Mouse (Mus musculus): Measurements from ENCODE around the gene Csrp3.

Csrp3 gene

DNA sequence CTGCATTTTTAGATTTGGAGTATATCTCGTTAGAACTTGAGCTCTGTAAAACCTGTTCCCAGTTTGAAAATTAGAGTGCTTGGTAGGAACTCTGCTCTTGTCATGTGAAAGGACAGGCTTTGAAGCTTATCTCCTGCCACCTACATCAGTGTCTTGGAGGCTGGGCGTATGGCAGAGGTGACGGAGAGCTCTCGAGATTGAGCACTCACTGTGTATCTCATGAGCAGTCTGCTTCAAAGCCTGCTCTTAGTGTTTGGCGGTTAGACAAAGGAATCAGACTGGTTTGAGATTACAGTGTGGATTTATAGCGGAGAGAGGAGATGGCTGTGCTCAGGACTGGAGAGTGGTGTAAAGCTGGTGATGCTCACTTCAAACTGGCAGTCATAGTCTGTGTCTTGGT, 22.7 kb downstream of the Csrp3 start:
- no peak for DNase-seq

DNA sequence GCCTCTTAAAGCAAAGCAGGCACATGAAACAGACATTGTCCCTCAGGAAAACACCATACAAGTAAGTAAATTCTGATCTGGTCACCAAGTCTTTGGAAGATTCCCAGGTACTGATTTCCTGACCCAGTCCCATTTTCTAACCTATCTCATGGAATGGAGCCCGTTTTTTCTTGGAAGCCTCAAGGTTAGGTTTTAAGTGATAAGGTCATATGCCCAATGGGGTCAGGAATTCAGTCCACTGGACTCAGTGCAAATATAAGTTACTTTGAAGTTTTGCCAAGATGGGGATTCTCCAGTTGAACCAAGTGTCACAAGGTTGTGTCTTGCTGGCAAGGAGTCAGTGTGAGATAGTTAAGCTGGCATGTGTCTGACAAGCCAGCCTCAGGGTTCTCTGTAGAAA, 23.2 kb downstream of the Csrp3 start:
- no peak for DNase-seq

DNA sequence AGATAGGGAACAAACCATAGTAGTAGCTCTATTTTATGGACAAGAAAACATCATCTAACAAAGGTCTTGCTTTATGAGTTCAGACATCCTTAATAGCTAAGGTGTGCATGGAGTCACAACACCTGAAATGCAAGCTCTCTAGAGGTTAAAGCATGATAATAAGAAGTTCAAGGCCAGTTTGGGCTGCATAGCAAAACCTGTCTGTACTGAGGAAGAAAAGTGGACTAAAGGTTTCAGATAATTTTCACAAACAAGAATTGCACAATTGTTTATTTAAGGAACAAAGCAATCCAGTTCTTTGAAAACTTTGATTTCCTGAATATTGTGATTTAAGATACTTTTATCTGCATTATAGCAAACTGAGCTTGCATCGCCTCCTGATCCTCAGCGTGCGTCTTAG, 24.2 kb downstream of the Csrp3 start:
- DNase-seq, result no peak

DNA sequence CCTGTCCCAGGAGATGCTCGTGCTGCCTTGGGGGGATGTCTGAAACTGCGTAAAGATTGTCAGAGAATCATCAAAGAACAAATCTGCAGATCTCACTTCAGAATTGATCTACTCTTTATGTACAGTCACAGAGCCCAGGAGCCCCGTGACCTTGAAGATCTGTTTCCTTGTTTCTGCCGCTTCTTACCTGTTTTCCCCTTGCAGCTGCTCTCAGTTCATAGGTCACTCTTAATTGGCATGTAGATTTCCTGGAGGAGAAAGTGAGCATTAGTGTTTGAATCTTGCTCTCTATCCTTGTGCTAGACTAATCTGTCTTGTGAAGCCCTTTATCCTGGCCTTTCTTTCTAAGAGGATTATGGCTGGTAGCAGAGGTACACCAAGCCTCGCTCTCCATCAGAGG, 26.2 kb downstream of the Csrp3 start:
- DNase-seq, result no peak

DNA sequence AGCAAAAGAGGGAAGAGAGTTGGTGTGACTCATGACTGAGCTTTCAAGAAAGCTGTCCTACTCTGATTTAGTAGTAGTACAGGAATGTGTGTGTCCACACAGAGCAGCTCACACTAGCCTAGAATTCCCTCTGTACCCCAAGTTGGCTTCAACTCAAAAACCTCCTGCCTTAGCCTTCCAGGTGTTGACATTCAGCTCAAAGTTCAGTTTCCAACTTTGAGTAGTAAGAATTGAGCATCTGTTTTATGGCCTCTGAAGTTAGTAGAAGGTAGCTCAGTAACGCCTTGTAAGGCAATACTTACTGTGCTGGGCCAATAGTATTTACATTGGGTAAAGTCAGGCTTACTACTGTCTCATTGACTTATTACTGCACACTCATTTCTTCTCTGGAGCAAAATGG, 34.2 kb downstream of the Csrp3 start:
- no peak for DNase-seq

DNA sequence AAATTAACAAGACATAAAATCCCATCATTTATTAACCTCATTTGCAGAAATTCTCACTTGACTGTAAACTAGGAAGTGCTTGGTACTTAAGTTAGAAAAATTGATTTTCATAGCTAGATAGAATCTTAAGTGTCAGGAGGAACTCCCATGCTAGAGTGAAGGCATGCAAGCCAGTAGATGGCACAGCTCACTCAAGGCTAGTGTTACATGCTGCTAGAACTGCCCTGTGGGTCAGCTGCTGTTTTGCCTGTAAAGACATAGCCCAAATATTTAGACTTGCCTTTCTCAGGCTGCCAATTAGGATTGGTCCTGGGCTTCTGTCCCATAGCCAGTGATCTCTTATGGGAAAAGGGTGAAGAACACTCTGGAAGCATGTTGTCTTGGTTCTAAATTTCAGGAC, 35.5 kb downstream of the Csrp3 start:
- no peak for DNase-seq

DNA sequence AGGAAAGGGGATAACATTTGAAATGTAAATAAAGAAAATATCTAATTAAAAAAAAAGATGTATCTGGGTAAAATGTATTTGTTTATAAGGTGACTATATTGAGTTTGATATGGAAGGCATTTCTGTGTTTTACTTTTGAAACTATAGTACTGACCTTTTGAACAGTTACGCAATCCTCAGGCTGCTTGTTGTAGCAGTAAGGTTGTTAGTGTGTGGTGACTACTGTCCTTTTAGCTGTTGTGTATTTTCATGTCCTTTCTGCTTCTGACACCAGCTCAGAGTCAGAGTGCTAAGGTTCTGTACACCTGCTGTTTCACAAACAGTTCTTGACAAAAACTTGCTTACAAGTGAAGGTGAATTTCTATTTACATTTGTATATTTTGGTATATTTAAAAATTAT, 37.2 kb downstream of the Csrp3 start:
- DNase-seq, result no peak

DNA sequence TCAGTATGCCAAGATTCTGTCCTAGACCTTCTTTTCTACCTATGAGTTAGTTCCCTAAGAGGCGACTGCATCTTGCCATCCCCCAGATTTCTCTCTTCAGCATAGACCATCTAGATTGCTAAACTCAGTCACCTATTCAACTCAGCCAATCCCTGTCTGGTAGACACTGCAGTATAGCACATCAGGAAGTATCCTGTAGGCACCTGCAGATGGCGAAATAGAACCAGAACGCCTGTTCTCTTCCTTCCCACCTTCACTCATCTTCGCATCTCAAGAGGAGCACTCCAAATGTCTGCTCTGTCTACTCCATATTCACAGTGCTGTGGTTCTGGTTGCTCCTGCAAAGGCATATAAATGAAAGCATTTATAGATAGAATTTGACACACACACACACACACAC, 41.2 kb downstream of the Csrp3 start:
- DNase-seq, result no peak

DNA sequence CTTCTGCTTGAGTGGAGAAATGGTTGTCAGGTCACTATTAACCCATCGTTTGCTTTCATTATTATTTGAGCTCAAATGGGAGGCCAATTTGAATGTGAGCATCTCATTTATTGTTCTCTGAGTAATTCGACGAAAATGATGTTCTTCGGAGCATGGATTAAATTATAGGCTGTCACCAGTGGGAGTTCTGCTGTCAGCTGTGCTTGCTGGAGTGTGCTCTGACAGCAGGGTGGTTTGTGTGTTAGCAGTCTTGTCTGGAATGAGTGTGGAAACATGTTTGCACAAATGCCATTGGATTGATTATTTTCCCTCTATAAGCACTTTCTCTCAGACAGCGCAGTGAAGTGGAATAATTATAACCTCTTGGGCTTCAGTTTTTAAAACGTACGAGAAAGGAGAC, 44.5 kb downstream of the Csrp3 start:
- no peak for DNase-seq

DNA sequence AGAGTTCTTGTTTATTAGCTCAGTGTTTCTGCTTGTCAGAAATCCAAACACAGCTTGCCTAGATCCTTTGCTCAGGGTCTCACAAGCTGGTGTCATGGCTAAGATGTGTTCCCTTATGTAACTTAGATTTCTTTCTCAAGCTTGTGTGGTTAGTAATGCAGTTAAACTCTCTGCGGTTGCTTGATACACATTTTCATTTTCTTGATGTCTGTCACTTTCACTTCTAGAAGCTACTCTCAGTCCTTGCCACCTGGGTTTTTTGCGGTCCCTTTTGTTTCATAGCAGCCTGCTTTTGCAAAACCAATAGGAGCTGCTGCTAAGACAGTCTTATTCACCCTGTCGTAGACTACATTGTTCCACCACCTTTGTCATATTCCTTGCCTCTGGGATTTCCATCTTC, 52.7 kb downstream of the Csrp3 start:
- DNase-seq, result no peak

DNA sequence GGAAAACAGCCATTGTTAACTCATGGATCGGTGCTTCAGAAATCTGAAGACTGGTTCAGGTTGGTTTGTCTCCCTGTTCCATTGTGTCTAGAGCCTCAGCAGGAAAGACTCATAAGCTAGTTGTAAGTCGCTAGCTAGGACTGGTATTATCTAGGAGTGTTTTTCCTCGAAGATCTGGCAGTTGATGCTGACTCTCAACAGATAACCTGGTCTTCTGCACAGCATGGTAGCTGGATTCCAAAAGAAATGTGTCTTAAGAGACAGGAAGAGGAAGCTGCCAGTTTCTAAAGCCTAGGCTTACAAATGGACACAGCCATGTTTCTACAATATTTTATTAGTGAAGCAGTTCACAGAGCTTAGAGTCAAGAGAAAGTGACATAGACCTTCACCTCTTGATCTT, 56.4 kb downstream of the Csrp3 start:
- no peak for DNase-seq

DNA sequence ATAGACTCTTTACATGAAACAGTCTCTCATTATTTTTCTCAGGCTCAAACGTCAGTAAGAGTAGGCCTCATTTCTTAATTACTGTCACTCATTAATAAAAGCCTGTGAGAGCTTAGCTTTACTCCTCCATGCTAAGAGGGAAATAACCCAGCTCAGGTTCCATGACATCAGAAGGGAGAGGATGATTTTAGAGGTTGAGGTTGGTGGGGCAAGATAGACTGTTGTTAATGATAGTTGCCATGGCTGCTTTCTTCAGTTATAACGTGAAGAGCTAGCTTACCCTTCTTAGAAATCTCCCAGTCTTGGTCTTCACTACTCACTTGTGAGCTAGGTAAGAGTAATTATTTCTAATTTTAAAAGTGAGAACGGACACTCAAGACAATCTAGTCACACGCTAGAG, 57.7 kb downstream of the Csrp3 start:
- no peak for DNase-seq

DNA sequence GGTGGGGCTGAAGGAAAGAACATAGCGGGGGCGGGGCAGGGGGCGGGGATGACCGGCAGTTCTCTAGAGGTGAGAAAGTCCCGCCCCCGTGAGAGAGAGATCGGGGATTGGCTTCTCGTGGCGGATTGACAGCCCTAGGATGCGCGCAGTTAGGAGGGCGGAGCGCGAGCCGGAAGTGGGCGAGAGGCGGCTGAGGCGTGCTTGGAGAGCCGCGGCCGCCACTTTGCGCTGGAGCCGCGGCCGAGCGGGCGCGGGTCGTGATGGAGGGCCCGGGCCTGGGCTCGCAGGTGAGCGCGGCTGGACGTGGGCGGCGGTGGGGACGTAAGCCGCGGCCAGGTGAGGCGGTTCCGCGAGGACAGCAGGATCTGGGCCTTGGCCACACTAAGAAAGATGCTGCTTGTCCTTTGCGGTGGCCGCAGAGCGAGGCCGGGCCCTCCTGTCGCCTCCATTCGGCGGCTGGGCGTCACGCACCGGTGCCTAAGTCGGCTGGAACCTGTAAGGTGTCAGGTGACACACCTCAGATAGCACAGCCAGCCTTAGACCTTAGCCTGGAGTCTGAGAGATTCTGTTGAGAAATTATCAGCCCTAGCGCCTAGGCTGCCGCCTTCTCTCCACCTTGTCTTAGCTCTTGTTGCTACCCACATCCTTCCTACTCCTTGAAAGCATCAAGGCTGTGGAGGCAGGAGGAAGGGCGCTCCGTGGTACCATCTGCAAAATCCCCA, 58.8 kb downstream of the Csrp3 start, which contains the start of gene Zdhhc13:
Zdhhc13 (plus strand) TSS at position 153 of the 722 bp plus-strand sequence.
- peak; percentile 90 for DNase-seq

DNA sequence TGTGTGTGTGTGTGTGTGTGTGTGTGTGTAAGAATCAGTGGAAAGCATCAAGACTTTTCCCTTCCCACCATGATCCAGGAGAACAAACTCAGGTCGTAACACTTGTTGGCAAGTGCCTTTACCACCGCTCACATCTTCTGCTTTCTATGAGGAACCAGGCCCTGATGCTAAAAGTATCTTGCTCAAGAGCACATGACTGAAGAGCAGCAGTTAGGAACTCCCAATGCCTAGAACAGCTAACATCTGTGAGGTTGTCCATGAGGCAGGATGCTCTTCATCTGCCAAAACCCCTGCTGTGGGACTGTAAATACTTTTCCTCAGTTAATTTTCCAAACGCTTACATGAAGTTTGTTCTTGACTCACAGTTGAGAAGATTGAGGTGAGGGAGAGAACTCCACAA, 59.5 kb downstream of the Csrp3 start:
- DNase-seq, result peak; percentile 28

DNA sequence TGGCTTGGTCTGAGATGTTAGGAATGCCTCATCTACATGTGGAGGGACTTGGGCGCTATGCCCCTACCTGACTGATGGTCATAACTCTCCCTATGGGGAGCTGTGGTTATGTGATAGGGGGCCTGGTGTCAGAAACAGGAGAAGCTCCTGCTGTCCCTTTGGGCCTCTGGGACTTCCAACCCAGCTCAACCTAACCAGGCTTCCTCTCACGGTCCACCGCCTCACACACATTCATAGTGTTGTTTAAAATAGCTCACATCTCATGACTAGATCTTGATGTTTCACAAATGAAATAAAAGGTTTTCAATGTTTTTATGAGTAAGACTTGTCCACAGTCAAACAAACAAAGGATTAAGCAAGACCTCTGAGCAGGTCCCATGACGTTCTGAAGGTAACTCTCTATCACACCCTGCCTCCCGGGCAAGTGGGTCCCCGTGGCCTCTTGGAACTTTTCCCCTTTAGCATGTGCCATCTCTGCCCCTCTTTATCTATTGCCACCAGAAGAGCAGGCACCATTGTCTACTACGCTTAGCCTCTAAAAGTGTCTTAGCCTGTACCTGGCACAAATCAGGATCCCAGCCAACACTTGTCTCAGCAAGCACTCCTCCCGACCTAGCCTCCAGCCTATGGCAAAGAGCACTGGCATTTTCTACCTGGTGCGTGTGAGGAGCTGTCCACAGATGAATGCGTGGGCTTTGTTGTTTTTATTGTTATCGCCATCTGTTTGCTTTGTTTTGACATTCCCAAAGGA, 62.9 kb downstream of the Csrp3 start:
- no peak for DNase-seq

DNA sequence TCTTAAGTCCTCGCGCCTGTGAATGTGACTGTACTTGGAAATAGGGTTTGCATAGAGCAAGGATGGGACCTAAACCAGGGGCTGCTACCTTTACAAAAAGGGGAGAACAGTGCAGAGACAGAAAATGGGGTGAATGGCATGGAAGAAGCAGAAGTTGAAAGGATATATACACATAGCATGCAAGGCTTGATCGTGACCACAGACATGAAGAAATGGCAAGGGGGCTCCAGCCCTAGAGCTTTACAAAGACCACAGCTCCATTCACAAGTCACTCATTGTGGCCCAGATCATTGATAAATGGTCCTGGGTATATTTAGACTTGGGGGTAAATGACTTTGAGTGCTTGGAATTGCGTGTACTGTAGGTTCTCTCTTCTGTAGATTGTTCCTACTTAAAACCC, 65.4 kb downstream of the Csrp3 start:
- no peak for DNase-seq

Data from cerebellum, adult 8-10 months (tissue).